Comparison of ENCODE assay signal across 39 mouse cellular contexts in the genomic region with DNA sequence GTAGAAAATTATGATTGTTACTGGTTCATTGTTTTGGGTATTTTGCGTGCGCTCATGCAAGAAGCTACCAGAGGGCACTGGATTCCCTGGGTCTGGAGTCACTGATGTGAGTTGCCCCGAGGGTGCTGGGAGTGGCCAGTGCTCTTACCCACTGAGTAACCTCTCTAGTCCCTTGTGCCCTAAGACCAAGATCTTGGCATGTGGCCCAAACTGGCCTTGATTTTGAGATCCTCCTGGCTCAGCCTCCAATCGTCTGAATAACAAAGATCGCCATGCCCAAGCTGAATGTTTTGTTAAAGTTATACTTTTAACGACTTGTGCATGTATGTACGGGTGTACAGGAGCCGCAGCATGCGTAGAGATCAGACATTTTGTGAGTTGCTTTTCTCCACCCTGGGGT. TPM values are rescaled to one million over a fixed set of nuclear protein-coding genes. Genes with fewer than 3 reads are reported as not detected.
"Had no signal": no experiment of that assay in that cellular context is flagged by ENCODE, and none has a peak within 500 bp of the region (broad histone marks: within the 10 kb centered on the region; RNA-seq: fewer than 3 reads in every experiment).

No protein-coding gene starts in this region.

- H3K4me1 ChIP-seq: embryonic facial prominence, embryonic 15.5 days; forebrain, embryonic 13.5 days; forebrain, embryonic 15.5 days had no signal

- H3K4me3 ChIP-seq: embryonic facial prominence, embryonic 10.5 days; embryonic facial prominence, embryonic 12.5 days; embryonic facial prominence, embryonic 13.5 days; embryonic facial prominence, embryonic 15.5 days; erythroblast, embryonic 14.5 days; forebrain, embryonic 10.5 days; forebrain, embryonic 12.5 days; forebrain, embryonic 13.5 days; forebrain, embryonic 15.5 days; gastrocnemius, adult 2 months; heart, adult 2 months had no signal

- H3K27ac ChIP-seq: embryonic facial prominence, embryonic 10.5 days; embryonic facial prominence, embryonic 13.5 days; embryonic facial prominence, embryonic 15.5 days; forebrain, embryonic 10.5 days; forebrain, embryonic 12.5 days; forebrain, embryonic 13.5 days; forebrain, embryonic 15.5 days; gastrocnemius, adult 2 months; heart, adult 2 months had no signal

- H3K36me3 ChIP-seq: embryonic facial prominence, embryonic 10.5 days; embryonic facial prominence, embryonic 12.5 days; embryonic facial prominence, embryonic 13.5 days; embryonic facial prominence, embryonic 15.5 days; forebrain, embryonic 10.5 days; forebrain, embryonic 12.5 days; forebrain, embryonic 15.5 days had no signal

- DNase-seq: cerebellum, adult 8-10 months; cerebellum, adult 9-10 months; cerebellum, adult 9-11 months; cerebellum, postnatal 10 days; cerebellum, postnatal 14 days; cerebellum, postnatal 25 days; cerebellum, postnatal 36 days; embryo, embryonic 11 days; forebrain, postnatal 0 days; gastrocnemius, adult 2 months; gastrocnemius, postnatal 10 days; gastrocnemius, postnatal 14 days; gastrocnemius, postnatal 25 days; gastrocnemius, postnatal 36 days; heart, adult 11 months; heart, adult 18-20 months; heart, adult 2 months had no signal

- H3K27me3 ChIP-seq: embryonic facial prominence, embryonic 12.5 days; embryonic facial prominence, embryonic 13.5 days; embryonic facial prominence, embryonic 15.5 days; forebrain, embryonic 12.5 days; forebrain, embryonic 13.5 days; forebrain, embryonic 15.5 days had no signal

- H3K9ac ChIP-seq: embryonic facial prominence, embryonic 12.5 days; embryonic facial prominence, embryonic 13.5 days; embryonic facial prominence, embryonic 15.5 days; forebrain, embryonic 12.5 days; forebrain, embryonic 13.5 days; forebrain, embryonic 15.5 days; forebrain, postnatal 0 days had no signal

- H3K9me3 ChIP-seq: embryonic facial prominence, embryonic 10.5 days; embryonic facial prominence, embryonic 12.5 days; embryonic facial prominence, embryonic 13.5 days; embryonic facial prominence, embryonic 15.5 days; forebrain, embryonic 10.5 days; forebrain, embryonic 12.5 days; forebrain, embryonic 13.5 days; forebrain, embryonic 15.5 days had no signal

RNA-seq across cellular contexts. Expression of a gene that starts 21.4 kb away (rescaled TPM):
- total RNA-seq: common myeloid progenitor, adult 5-6 weeks; forebrain, postnatal 0 days; gastrocnemius, adult 18-20 months; gastrocnemius, adult 2 months; gastrocnemius, adult 8-10 months; gastrocnemius, postnatal 10 days; gastrocnemius, postnatal 14 days; gastrocnemius, postnatal 25 days; gastrocnemius, postnatal 36 days; gastrocnemius, postnatal 4 days; granulocyte monocyte progenitor cell, adult 5-6 weeks; heart, adult 18-20 months; heart, adult 2 months had no signal
- polyA plus RNA-seq: cortical plate, adult 2 months; embryonic facial prominence, embryonic 10.5 days; embryonic facial prominence, embryonic 11.5 days; embryonic facial prominence, embryonic 12.5 days; embryonic facial prominence, embryonic 13.5 days; embryonic facial prominence, embryonic 14.5 days; embryonic facial prominence, embryonic 15.5 days; erythroblast, embryonic 14.5 days; forebrain, embryonic 10.5 days; forebrain, embryonic 11.5 days; forebrain, embryonic 12.5 days; forebrain, embryonic 13.5 days; forebrain, embryonic 14.5 days; forebrain, embryonic 15.5 days; forebrain, embryonic 16.5 days; forebrain, postnatal 0 days; frontal cortex, adult 2 months; gonadal fat pad, adult 2 months; heart, adult 2 months had no signal

RNA-seq across cellular contexts. Expression of a gene that starts 32.7 kb away (rescaled TPM):
- total RNA-seq: common myeloid progenitor, adult 5-6 weeks; forebrain, postnatal 0 days; granulocyte monocyte progenitor cell, adult 5-6 weeks had no signal
- polyA plus RNA-seq: cortical plate, adult 2 months; embryonic facial prominence, embryonic 10.5 days; embryonic facial prominence, embryonic 11.5 days; embryonic facial prominence, embryonic 12.5 days; embryonic facial prominence, embryonic 13.5 days; embryonic facial prominence, embryonic 14.5 days; embryonic facial prominence, embryonic 15.5 days; erythroblast, embryonic 14.5 days; forebrain, embryonic 10.5 days; forebrain, embryonic 11.5 days; forebrain, embryonic 12.5 days; forebrain, embryonic 13.5 days; forebrain, embryonic 14.5 days; forebrain, embryonic 15.5 days; forebrain, embryonic 16.5 days; forebrain, postnatal 0 days; frontal cortex, adult 2 months; heart, adult 2 months had no signal

RNA-seq across cellular contexts. Expression of a gene that starts 32.8 kb away (rescaled TPM):
- total RNA-seq: common myeloid progenitor, adult 5-6 weeks; forebrain, postnatal 0 days; gastrocnemius, adult 18-20 months; gastrocnemius, adult 2 months; gastrocnemius, postnatal 10 days; gastrocnemius, postnatal 14 days; gastrocnemius, postnatal 25 days; gastrocnemius, postnatal 36 days; gastrocnemius, postnatal 4 days; granulocyte monocyte progenitor cell, adult 5-6 weeks; heart, adult 18-20 months had no signal
- polyA plus RNA-seq: cortical plate, adult 2 months; embryonic facial prominence, embryonic 10.5 days; embryonic facial prominence, embryonic 13.5 days; embryonic facial prominence, embryonic 14.5 days; embryonic facial prominence, embryonic 15.5 days; erythroblast, embryonic 14.5 days; forebrain, embryonic 10.5 days; forebrain, embryonic 11.5 days; forebrain, embryonic 12.5 days; forebrain, embryonic 13.5 days; forebrain, embryonic 14.5 days; forebrain, embryonic 15.5 days; forebrain, embryonic 16.5 days; forebrain, postnatal 0 days; frontal cortex, adult 2 months; heart, adult 2 months had no signal

RNA-seq across cellular contexts. Expression of a gene that starts 36.2 kb away (rescaled TPM):
- total RNA-seq: common myeloid progenitor, adult 5-6 weeks; forebrain, postnatal 0 days; gastrocnemius, adult 2 months; gastrocnemius, postnatal 14 days; gastrocnemius, postnatal 25 days; gastrocnemius, postnatal 36 days; gastrocnemius, postnatal 4 days; granulocyte monocyte progenitor cell, adult 5-6 weeks; heart, adult 18-20 months; heart, adult 2 months had no signal
- polyA plus RNA-seq: embryonic facial prominence, embryonic 10.5 days; embryonic facial prominence, embryonic 13.5 days; embryonic facial prominence, embryonic 14.5 days; erythroblast, embryonic 14.5 days; forebrain, embryonic 11.5 days; forebrain, embryonic 13.5 days; forebrain, embryonic 14.5 days; heart, adult 2 months had no signal
